Mouse (Mus musculus): ENCODE measurements around the gene Rab23.

Gene Rab23

DNA sequence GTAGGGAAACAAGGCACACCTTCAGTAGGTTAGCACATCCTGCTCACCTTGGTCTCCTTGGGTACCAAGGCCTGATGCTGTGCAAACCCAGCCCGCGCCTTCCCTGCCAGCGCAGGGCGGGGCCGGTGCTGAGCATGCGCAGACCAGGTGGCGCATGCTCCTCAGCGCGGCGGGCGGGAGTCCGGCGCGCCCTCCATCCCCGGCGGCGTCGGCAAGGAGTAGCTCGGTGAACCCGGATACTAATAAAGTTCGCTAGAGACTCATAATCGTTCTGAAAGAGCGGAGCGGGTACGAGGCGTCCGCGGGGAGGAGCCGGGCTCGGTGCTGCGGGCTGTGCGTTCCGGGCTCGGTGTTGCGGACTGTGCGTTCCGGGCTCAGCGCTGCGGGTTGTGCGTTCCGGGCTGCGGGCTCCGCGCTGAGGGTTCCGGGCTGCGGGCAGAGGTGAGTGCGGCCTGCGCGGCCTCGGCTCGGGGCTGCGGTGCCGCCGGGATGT lies at the start of gene Rab23:
TSS of gene Rab23 (plus strand) at position 155 of the 493 bp plus-strand sequence.
- DNase-seq (ENCODE audit: low spot score): peak; percentile 82

GRCm38 (mm10) chr1:33670164-33670616 lies 49.5 kb upstream of the Rab23 start:
- peak; percentile 52 for DNase-seq (ENCODE audit: low spot score)

- no peak for DNase-seq (ENCODE audit: low spot score)
These were observed 48.2 kb upstream of the Rab23 start for GRCm38 (mm10) chr1:33671441-33671840.

GRCm38 (mm10) chr1:33672083-33672482 lies 47.6 kb upstream of the Rab23 start:
- no peak for DNase-seq (ENCODE audit: low spot score)

DNA sequence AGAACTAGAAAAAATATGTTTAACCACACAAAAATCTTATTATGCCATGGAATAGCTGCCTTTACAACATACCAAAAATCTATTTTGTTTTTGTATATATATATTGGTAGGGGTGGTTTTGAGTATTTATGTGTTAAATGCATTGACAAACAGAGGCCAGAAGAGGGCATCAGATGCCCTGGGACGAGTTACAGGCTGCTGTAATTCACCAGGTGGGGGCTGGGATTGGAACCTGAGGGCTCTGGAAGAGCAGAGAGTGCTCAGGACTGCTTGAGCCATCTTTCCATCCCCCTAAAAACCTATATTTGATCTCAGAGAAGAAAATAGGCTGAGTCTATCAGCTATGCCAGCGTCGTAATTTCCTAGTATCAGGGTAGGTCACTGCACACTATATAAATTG lies 47.2 kb upstream of the Rab23 start:
- DNase-seq (ENCODE audit: low spot score): no peak

DNA sequence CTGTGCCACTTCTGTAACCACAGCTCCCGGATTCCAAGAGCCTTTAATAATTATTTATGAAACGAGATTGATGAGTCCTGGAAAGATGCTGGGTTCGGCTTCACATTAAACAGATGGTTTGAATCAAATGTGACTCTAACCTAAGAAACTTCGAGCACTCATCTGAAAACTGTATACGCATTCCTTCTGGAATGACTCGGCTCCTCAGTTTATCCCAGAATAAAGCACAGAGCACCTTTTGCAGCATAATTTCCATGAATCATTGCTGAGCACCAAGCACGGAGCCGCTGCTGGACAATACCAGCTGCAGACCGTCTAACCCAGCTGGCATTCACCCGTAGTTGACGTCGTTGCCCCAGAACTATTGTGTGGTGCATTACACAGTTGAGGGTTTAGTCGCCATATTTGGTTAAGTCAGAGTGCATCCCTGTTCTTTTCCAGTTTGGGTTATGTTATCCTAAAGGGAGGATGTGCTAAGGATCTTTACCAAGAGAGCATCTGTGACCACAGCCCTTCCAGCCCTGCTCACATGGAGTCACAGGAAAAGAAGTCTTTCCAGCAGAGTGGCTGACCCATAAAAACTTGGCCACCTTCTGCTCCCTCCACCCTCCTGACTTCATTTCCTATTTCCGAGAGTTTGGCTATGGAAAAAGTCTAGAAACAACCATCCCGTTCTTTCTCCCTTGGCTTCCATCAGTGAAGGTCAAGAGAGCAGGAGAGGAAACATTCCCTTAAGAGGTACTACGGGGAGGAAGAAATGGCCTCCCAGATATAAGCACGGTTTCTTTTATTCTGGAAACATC lies 46.3 kb upstream of the Rab23 start:
- DNase-seq (ENCODE audit: low spot score): no peak

DNA sequence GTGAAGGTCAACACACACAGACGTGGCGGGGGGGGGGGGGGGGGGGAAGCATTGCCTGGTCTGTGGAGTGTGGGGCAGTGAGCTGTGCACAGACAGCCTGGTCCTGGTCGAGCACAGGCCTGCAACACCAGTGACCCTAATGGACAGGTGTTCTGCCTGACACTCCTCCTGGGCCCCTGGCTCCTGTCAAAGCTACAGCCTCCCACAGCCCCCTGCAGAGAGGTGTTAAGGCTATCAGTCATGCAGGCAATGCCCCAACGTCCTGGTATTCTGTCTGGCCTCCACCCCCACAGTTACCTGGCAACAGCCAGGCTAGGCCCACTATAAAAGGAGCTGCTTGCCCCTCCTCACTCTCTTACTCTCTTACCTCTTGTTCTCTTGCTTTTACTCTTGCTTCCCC lies 39.3 kb upstream of the Rab23 start:
- no peak for DNase-seq (ENCODE audit: low spot score)

- DNase-seq (ENCODE audit: low spot score): no peak
These were observed 38.8 kb upstream of the Rab23 start for GRCm38 (mm10) chr1:33680890-33681289.

DNA sequence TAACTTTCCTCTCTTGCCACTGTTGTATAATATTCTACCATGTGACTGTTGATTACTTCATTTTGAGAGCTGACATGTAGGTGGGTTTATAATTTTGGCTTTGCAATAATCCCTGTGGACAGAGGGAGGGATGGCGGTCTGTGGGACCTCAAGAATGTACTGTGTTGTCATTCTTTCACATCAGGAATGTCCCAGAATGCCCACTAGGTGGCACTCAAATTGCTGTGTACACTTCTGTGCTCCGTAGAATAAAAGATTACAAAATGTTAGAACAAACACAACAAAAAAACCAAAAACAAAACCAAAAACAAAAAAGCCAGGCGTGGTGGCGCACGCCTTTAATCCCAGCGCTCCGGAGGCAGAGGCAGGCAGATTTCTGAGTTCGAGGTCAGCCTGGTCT lies 35.2 kb upstream of the Rab23 start:
- DNase-seq (ENCODE audit: low spot score): no peak

GRCm38 (mm10) chr1:33688810-33689209 lies 30.9 kb upstream of the Rab23 start:
- DNase-seq (ENCODE audit: low spot score): no peak

DNA sequence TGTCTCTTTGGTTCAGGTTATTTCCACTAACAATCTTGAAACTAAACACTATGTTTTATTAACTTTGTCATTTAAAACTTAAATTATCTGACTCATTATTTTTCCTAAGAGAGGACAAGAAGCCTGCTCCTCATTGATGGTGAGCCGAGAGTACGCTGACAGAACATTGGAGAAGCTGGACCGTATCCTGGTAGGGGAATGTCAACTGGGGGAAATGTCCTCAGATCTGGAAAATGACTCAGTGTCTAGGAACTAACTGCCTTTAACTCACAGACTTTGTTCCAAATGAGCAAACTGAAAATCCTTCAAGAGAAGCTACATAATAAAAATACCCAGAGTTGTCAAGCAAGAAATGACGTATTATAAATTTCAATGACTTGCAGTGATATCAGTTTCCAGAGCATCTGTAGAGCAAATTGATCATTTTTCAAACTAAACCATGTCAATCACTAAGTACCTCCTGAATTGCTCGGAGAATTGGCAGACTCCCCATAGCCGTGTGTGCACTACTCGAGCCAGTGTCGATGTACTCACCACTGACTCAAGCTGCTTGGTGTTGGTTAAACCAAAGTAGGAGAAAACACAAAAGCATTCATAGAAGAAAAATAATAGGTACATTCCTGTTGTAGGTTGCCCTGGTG lies 30.1 kb upstream of the Rab23 start:
- DNase-seq (ENCODE audit: low spot score): no peak

- no peak for DNase-seq (ENCODE audit: low spot score)
These were observed 29.6 kb upstream of the Rab23 start for GRCm38 (mm10) chr1:33690087-33690448.

- no peak for DNase-seq (ENCODE audit: low spot score)
These were observed 25.8 kb upstream of the Rab23 start for GRCm38 (mm10) chr1:33693893-33694292.

- DNase-seq (ENCODE audit: low spot score): no peak
These were observed 23.7 kb upstream of the Rab23 start for GRCm38 (mm10) chr1:33696016-33696415.

DNA sequence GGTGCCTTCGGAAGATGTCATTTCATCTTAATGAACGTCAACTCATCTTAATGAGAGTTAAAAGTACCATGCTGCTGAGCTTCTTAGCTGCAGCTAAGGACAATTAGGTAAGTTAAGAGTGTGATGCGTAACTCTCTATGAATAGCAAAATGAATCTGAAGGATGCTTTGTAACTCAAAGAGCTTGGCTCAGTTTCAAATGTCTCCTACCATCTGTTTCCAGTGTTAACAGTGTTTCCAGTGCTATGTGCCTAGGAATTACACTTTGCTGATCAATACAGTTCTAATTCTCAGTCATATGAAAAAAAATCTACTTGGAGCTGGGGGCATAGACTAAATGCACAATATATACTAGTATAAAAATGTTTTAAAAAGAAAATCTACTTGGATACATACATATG lies 18.4 kb upstream of the Rab23 start:
- DNase-seq (ENCODE audit: low spot score): no peak

DNA sequence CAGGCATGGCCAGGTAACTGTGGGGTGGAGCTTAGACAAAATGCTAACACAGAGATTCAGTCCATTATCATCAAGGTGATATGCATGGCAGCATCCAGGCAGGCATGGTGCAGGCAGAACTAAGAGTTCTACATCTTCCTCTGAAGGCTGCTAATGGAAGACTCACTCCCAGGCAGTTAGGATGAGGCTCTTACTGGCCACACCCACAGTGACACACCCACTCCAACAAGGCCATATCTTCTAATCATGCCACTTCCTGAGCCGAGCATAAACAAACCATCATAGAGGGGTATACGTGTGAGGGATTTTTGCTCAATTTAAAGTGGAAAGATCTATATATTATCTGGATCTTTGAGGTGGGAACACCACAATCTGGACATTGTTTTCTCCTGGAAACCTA lies 10.1 kb upstream of the Rab23 start:
- no peak for DNase-seq (ENCODE audit: low spot score)

DNA sequence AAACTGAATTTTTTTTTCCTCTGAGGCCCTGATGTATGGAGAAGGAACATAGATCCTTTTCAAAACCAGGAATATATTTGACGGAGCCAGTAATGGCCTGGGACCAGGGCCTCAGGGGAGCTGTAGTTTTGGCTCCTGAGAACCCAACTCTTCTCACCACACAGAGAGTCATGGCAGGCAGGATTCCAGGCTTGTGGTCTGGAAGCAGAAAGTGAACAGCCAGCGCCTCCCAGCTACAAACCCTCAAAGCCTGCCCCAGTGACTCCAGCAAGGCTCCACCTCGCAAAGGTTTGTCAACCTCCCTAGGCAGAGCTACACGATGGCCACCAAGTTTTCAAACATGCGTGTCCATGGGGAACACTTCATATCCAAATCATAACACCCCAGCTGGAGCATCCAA lies 7.7 kb upstream of the Rab23 start:
- DNase-seq (ENCODE audit: low spot score): no peak

GRCm38 (mm10) chr1:33714796-33715195 lies 4.9 kb upstream of the Rab23 start:
- DNase-seq (ENCODE audit: low spot score): no peak

DNA sequence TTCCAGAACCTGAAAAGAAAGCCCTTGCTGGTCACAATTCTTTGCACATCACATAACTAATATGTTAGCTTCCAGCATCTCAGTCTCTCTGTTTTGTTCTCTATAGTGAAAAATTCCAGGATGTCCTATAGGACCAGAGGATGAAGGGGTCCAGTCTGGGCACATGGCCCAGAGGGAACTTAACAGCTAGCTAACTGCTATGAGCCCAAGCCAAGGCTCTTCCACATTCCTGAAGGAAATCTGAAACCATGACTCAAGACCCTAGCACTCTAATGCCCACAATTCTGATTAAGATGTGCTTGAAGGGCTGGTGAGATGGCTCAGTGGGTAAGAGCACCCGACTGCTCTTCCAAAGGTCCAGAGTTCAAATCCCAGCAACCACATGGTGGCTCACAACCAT lies 2.1 kb upstream of the Rab23 start:
- DNase-seq (ENCODE audit: low spot score): no peak

GRCm38 (mm10) chr1:33720231-33720630 lies 544 bp downstream of the Rab23 start:
- no peak for DNase-seq (ENCODE audit: low spot score)

GRCm38 (mm10) chr1:33721020-33721419 lies 1.3 kb downstream of the Rab23 start:
- DNase-seq (ENCODE audit: low spot score): no peak

GRCm38 (mm10) chr1:33724516-33724915 lies 4.8 kb downstream of the Rab23 start:
- DNase-seq (ENCODE audit: low spot score): no peak

DNA sequence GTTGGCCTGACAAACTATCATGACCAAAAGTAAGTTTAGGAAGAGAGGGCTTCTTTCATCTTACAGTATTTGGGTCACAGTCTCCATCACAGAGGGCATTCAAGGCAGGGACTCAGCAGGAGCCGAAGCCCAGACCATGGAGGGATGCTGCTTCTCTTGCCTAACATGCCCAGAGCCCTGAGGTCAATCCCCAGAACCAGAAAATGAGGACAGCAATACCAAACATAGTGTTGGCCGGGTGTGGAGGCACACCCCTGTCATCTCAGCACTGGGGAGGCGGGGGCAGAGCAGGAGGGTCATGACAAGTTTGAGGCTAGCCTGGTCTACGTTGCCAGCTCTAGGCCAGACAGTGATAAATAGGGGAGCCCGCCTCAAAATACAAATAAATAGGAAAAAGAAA lies 5.4 kb downstream of the Rab23 start:
- no peak for DNase-seq (ENCODE audit: low spot score)

DNA sequence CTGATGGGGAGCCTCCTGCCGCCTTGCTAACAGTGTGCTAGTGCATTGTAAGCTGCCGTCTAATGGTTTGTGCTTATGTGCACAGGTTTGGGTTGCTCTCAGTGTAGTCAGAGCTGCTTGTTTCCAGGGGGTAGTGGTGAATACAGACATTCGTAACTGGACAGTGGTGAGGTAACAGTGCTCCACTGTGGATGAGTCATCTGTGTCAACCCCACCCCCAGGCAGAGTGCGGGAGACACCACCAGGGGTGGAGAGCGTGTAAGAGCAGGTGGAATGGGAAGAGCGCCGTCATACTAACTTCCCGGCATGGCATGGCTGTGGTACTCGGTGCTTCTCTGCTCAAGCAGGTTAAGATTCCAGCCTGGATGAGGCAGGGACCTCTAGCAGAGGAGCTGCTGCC lies 13.4 kb downstream of the Rab23 start:
- no peak for DNase-seq (ENCODE audit: low spot score)
